Mouse (Mus musculus): ENCODE results near the gene Ptch1. TPM values are rescaled to one million over a fixed set of nuclear protein-coding genes. Genes with fewer than 3 reads are reported as not detected.

The Ptch1 gene
- 5.1 and 6.6 TPM in 2 replicates for polyA plus RNA-seq (2021; fragmentation: Nextera tagmentation)
- long read RNA-seq, experiment 1, partial matches to known transcripts = 11 of 27 reads
- long read RNA-seq, experiment 1, other reads (novel, unspliced or antisense) = 16 of 27 reads
- long read RNA-seq, experiment 2, partial matches to known transcripts = 3 of 13 reads
- long read RNA-seq, experiment 2, other reads (novel, unspliced or antisense) = 10 of 13 reads

GRCm38 (mm10) chr13:63573256-63573835 lies at the start of gene Ptch1:
Gene Ptch1, minus strand, starts transcription at chr13:63573598.

GRCm38 (mm10) chr13:63496646-63497582 lies 76.5 kb downstream of the Ptch1 start, which contains the start of gene Fancc:
Gene Fancc, minus strand, starts transcription at chr13:63497278.

Other genes starting within 250 kb of the Ptch1 start
- 5.7 and 6.2 TPM in 2 replicates for gene Fancc, start 76.3 kb downstream of the Ptch1 start, polyA plus RNA-seq (2021; fragmentation: Nextera tagmentation)
- gene Ercc6l2, start 241.6 kb upstream of the Ptch1 start, polyA plus RNA-seq (2021; fragmentation: Nextera tagmentation) = 4.5 and 5.8 TPM in 2 replicates

All from left cerebral cortex, adult 6 months (tissue).